Mouse (Mus musculus): ENCODE results near the gene Gng13.
"Not testable (repeated sequence)": the region's sequence is repeated elsewhere in the genome, so short reads cannot be mapped to it uniquely, and the experiment has no call there.

Gng13 gene

GRCm38 (mm10) chr17:25728009-25728270 is 11.0 kb downstream of the Gng13 start:
- no peak for DNase-seq (ENCODE audit: extremely low spot score, low read depth, low spot score)

- DNase-seq (ENCODE audit: extremely low spot score, low read depth, low spot score): peak; percentile 68
Observed at GRCm38 (mm10) chr17:25732082-25732481, 15.1 kb downstream of the Gng13 start.

DNA sequence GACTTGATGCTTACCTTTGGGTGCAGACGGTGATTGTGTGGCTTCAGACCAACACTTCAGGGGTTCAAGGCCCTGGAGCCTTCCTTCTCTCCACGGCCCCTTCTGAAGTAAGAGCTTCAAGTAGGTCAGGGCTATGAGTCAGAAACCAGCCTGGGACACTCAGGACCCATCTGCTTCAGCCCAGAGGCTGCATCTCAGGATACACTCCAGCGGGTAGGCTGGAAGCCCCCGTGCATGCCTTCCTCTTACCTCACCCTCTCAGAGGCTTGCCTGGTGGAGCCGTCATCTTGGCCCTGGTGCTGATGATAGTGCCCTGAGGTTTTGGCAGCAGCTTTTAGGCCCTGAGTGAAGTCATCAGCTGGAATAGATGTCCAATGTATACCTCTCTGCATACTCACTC is 18.3 kb downstream of the Gng13 start:
- DNase-seq (ENCODE audit: extremely low spot score, low read depth, low spot score): no peak

DNA sequence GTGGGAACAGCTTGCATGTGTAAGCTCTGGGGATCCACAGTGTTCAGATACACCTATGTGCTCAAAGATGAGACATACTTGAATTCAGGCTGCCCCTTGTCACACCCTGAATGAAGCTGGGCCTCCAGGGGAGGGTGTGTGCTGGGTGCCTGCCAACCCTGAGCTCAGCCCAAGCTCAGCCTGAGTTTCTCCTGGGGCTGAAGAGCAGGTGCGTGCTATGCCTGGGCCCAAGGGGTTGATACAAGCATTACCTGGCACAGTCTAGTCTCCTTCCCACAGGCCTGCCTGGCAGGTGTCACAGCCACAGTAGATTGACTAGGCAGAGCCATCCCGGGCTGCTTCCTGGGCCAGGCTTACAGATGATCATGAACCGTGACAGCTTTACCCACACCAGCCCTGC is 18.8 kb downstream of the Gng13 start, which contains the start of gene Mslnl:
Gene Mslnl (plus strand): TSS at position 298 of the 400 bp plus-strand sequence.
- DNase-seq (ENCODE audit: extremely low spot score, low read depth, low spot score): no peak

- no peak for DNase-seq (ENCODE audit: extremely low spot score, low read depth, low spot score)
Observed at GRCm38 (mm10) chr17:25738861-25739260, 21.9 kb downstream of the Gng13 start.

GRCm38 (mm10) chr17:25741471-25741870 is 24.5 kb downstream of the Gng13 start:
- DNase-seq (ENCODE audit: extremely low spot score, low read depth, low spot score): not testable (repeated sequence)

DNA sequence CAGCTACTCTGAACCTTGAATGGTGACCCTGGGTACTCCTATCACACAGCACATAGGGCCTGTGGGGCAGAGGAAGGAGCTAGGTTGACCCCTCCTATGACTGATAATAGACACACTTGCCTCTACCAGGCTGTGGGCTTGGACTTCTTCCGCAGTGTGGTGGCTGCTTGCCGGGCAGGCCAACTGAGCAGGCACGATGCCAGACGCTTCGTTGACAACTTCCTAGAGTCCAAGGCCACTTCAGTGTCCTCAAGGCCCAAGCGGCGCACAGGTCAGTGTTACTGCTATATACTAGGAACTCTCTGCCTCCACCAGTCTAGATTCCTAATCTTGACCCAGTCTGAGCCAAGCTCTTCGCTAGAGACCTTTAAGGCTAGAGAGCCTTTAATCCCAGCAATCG is 26.9 kb downstream of the Gng13 start:
- DNase-seq (ENCODE audit: extremely low spot score, low read depth, low spot score): no peak

DNA sequence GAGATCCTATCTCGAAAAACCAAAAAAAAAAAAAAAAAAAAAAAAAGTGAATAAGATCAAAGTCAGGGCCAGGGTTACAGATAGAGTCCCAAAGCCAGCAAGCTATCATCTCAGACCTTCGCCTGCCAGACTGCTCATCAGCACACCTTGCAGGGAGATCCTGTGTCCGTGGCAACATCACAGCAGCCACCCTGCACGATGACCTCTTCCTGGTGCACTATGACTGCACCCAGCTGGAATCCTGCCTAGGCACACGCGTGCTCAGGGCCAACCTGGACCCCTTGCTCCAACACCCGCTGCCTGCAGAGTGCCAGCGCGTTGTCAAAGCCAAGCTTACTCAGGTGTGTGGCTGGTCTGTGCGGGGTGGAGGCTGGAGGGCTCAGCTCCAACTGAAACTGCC is 27.3 kb downstream of the Gng13 start:
- no peak for DNase-seq (ENCODE audit: extremely low spot score, low read depth, low spot score)

GRCm38 (mm10) chr17:25748238-25748637 is 31.3 kb downstream of the Gng13 start:
- no peak for DNase-seq (ENCODE audit: extremely low spot score, low read depth, low spot score)

DNA sequence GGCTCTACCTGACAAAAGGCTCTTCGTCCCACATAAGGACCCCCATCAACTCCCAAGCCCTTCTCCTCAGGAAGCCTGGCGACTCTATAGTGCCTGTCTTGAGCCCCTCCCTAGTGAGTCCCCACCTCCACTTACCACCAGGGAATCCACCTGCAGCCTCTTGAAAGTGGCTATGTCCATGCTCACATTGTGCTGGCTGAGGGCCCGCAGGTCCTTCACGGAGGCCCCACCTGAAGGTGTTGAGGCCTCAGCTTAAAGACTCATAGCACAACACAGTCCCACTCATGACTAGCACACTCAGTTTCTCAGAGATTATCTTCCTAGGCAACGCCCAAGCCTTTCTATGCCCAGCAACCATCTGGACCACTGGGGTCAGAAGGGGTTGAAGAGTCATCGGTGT is 32.3 kb downstream of the Gng13 start:
- no peak for DNase-seq (ENCODE audit: extremely low spot score, low read depth, low spot score)

DNA sequence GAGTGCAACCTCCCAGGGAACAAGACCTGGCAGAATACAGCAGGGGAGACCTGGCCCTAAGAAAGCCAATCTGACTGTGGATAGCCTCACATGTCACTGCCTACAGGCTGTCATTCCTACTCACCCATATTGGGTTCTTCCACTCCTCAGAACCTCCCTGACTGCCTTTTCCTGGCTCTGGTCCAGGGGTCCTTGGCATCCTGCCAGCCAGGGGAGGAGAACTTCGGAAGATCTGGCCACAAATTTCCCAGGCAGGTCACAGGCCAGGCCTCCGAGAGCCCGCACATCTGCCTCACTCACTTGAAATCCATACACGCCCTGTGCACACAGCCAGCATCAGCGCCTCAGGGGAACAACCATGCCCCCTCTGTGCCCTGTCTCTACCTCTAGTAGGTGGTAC is 34.5 kb downstream of the Gng13 start:
- no peak for DNase-seq (ENCODE audit: extremely low spot score, low read depth, low spot score)

- DNase-seq (ENCODE audit: extremely low spot score, low read depth, low spot score): no peak
Observed at GRCm38 (mm10) chr17:25754241-25754640, 37.3 kb downstream of the Gng13 start, which contains the start of gene Msln. Gene Msln (minus strand): TSS chr17:25754378.

GRCm38 (mm10) chr17:25755086-25755485 is 38.1 kb downstream of the Gng13 start:
- DNase-seq (ENCODE audit: extremely low spot score, low read depth, low spot score): no peak

GRCm38 (mm10) chr17:25755627-25756377 is 38.8 kb downstream of the Gng13 start:
- DNase-seq (ENCODE audit: extremely low spot score, low read depth, low spot score): no peak

GRCm38 (mm10) chr17:25756378-25757242 is 39.6 kb downstream of the Gng13 start:
- no peak for DNase-seq (ENCODE audit: extremely low spot score, low read depth, low spot score)

GRCm38 (mm10) chr17:25757691-25758090 is 40.7 kb downstream of the Gng13 start:
- DNase-seq (ENCODE audit: extremely low spot score, low read depth, low spot score): no peak

DNA sequence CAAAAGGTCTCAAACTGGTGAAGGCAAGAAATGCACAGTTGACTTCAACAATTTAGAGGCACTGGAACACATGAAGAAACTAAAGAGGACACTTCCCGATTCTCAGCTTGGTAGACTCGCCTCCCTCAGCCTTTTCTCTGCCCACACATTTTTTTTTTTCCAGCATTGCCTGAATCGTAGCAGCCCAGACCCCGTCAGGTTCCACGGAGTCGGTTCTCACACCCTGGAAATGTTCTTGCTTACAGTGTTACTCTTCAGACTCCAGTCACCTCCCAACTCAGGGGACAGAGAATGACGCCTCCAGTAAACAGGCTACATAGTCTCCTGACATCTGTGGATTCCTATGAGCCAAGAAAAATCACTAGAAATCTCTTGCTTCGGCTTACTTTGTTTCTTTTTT is 43.2 kb downstream of the Gng13 start:
- DNase-seq (ENCODE audit: extremely low spot score, low read depth, low spot score): no peak

DNA sequence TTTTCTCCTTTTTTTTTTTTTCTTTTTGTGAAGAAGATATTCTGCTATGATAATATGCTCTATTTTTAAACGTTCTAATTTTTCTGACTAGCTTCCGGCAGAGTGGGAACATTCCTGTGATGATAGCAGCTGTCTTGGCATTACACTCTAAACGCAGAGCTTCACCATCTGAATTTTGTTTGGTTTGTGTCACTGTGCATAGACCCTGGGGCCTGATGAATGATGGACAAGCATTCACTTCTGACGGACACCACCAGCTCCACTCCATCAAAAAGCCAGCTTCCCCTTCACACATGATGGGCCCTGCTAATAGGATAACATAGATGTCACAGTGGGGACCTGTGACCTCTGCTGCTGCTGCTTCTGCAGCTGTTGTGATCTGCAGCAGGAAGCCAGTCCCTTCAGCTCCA is 44.6 kb downstream of the Gng13 start:
- no peak for DNase-seq (ENCODE audit: extremely low spot score, low read depth, low spot score)

DNA sequence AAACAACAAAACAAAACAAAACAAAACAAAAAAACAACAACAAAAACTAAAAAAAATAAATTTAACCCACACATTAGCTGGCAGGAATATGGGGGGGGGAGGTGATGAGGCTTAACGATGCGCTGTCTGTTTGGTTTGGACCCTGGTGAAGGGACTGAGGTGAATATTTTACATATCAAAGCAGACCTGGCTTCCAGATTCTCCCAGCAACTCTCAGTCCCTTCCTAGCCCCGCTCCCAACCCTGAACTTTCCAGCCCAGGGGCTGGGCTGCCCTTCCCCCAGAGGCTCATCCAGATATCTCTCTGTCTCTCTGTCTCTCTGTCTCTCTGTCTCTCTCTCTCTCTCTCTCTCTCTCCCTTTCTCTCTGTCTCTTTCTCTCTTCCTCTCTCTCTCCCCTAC is 45.6 kb downstream of the Gng13 start:
- DNase-seq (ENCODE audit: extremely low spot score, low read depth, low spot score): no peak

GRCm38 (mm10) chr17:25765886-25766285 is 48.9 kb downstream of the Gng13 start:
- DNase-seq (ENCODE audit: extremely low spot score, low read depth, low spot score): no peak
